Mouse (Mus musculus) brown adipose tissue, adult 24 weeks (tissue): Measurements from ENCODE around the gene Vmn1r4. TPM values are rescaled to one million over a fixed set of nuclear protein-coding genes. Genes with fewer than 3 reads are reported as not detected.

Experiments
- H3K27ac ChIP-seq: fragments of 200-500 bp; replicated peaks from 2 replicates; pipeline ENCODE4 v1.5.1; 2012; ENCODE audit warnings: low read depth, mild to moderate bottlenecking, low read length
- H3K4me1 ChIP-seq: fragments of 200-500 bp; 2 replicates; pipeline ENCODE4 v1.6.1; 2012; ENCODE audit warnings: low read length, mixed read lengths; ENCODE audit not compliant: control insufficient read depth, insufficient read depth, insufficient read length
- H3K4me3 ChIP-seq: fragments of 200-500 bp; 2 replicates; pipeline ENCODE4 v1.5.1; 2012; ENCODE audit warnings: low read depth, mild to moderate bottlenecking, low read length, moderate library complexity; ENCODE audit not compliant: insufficient read depth
- polyA plus RNA-seq: library from polyadenylated mRNA; stranded (reverse); fragments of >200 nt; gene quantifications from 2 replicates; pipeline ENCODE4 v1.2.4, GENCODE M21; 2012; ENCODE audit not compliant: missing spikeins, insufficient read depth, insufficient read length

Gene Vmn1r4
- polyA plus RNA-seq, 1 experiment: 0.52 TPM

DNA sequence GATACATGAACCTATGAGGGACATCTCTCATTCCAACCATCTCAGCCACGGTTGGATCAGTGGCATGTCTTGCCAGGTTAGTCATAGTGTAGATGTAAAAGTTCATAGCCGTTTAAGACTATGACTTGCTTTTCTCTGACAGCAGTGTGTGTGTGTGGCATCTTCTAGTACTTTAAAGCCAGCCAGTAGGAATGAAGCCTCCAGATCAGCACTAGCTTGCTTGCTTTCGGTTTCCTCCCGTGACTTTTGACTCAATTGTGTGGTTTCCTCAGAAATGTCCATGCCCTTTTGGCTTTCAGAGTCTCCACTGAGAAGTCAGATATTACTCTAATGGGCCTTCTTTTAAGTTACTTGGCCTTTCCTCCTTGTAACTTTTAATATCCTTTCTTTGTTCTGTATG is 10.6 kb downstream of the Vmn1r4 start:
- Histone ChIP-seq H3K4me1 (no peaks in the 10 kb centered on the region), H3K4me3 (no peak overlapping the region), H3K27ac (no peak overlapping the region)

GRCm38 (mm10) chr6:56956436-56956835 is 32.6 kb downstream of the Vmn1r4 start:
- no peak overlapping the region for H3K4me3 ChIP-seq
- no peak overlapping the region for H3K27ac ChIP-seq
- no peaks in the 10 kb centered on the region for H3K4me1 ChIP-seq

DNA sequence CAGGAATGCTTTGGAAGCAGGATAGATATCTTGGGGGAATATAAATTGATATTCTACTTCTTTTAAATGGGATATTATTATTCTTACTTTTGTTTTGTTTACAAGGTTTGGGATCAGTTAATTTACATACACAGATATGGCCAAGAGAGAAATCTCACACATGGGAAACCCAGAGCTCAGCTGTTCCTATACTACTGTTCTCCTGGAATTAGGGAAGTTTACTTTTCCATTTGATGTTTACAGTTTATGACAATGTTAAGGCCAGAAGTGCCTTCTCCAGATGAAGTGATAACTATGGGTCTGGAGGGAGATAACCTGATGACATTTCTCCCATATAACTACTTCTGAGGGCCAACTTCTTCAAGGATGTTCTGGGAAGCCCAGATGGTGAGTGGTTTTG is 46.2 kb downstream of the Vmn1r4 start, which contains the start of gene Vmn1r5:
Gene Vmn1r5 (plus strand): TSS at position 301 of the 400 bp plus-strand sequence.
- Histone ChIP-seq H3K4me3 (no peak within 1 kb of the TSS), H3K4me1 (no peaks in the 10 kb centered on the region), H3K27ac (no peak within 1 kb of the TSS)

DNA sequence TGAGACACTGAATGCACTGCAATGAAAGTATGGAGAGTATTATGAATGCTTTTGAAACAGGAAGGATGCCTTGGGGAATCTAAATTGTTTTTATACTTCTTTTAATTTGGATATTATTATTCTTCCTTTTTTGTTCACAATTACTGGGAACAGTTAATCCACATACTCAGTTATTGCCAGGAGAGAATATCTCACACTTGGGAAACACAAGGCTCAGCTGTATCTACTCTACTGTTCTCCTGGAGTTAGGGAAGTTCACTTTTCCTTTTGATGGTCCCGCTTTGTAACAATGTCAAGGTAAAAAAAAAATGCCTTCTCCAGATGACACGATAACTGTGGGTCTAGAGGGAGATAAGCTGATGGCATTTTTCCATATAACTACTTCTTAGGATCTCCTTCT is 73.1 kb downstream of the Vmn1r4 start, which contains the start of gene Vmn1r6:
Gene Vmn1r6 (plus strand): TSS at position 301 of the 400 bp plus-strand sequence.
- H3K4me1 ChIP-seq: no peaks in the 10 kb centered on the region
- no peak within 1 kb of the TSS for H3K27ac ChIP-seq
- H3K4me3 ChIP-seq: no peak within 1 kb of the TSS

Other genes starting within 250 kb of the Vmn1r4 start
- 38.8 and 56.2 TPM in 2 replicates for gene Lsm5, start 219.3 kb upstream of the Vmn1r4 start, polyA plus RNA-seq
- 5.0 TPM in 2 replicates for gene Avl9, start 209.1 kb upstream of the Vmn1r4 start, polyA plus RNA-seq
- 15.4 and 16.1 TPM in 2 replicates for gene Kbtbd2, start 126.2 kb upstream of the Vmn1r4 start, polyA plus RNA-seq
- 44.6 and 50.2 TPM in 2 replicates for gene Fkbp9, start 92.0 kb upstream of the Vmn1r4 start, polyA plus RNA-seq
- 18.6 and 28.2 TPM in 2 replicates for gene Nt5c3, start 83 bp upstream of the Vmn1r4 start, polyA plus RNA-seq
- not detected in 2 replicates for gene Vmn1r5, start 46.3 kb downstream of the Vmn1r4 start, polyA plus RNA-seq
- gene Vmn1r6, start 73.2 kb downstream of the Vmn1r4 start, polyA plus RNA-seq: not detected in 2 replicates
- gene Vmn1r7, start 101.3 kb downstream of the Vmn1r4 start, polyA plus RNA-seq: not detected in 2 replicates
- not detected in 2 replicates for gene Vmn1r8, start 108.3 kb downstream of the Vmn1r4 start, polyA plus RNA-seq
- gene Vmn1r9, start 142.8 kb downstream of the Vmn1r4 start, polyA plus RNA-seq: not detected in 2 replicates
- gene Vmn1r10, start 185.4 kb downstream of the Vmn1r4 start, polyA plus RNA-seq: not detected in 2 replicates
- not detected in 2 replicates for gene Vmn1r11, start 209.4 kb downstream of the Vmn1r4 start, polyA plus RNA-seq
- gene Vmn1r12, start 232.9 kb downstream of the Vmn1r4 start, polyA plus RNA-seq: not detected in 2 replicates